Mouse (Mus musculus) heart, postnatal 0 days (tissue): ENCODE measurements around the gene Zfp688.
"Not testable (repeated sequence)": the region's sequence is repeated elsewhere in the genome, so short reads cannot be mapped to it uniquely, and the experiment has no call there.

Experiments used
- CTCF ChIP-seq: IDR thresholded peaks from 2 replicates; pipeline ENCODE4 v1.5.1; 2016; ENCODE audit warnings: antibody characterized with exemption, control low read depth, low read depth
- EP300 ChIP-seq: IDR thresholded peaks from 2 replicates; pipeline ENCODE4 v1.6.1; 2016; ENCODE audit warnings: antibody characterized with exemption, low read depth

DNA sequence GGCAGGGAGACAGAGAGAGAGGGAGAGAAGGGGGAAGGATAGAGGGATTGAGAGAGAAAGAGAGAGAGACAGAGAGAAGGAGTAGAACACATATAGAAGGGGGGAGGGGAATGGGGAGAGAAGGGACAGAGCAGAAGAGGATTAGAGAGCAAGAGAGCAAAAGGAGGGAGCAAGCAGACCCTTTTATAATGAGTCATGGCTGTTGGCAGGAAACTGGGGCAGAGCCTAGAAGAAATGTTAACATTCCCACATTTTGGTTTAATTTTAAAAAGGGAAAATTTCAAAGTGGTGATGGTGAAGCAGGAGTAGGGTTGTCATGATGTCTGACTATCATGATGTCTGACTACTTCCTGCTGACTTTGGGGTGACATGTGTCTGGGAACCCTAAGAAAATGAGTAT, 33.7 kb downstream of the Zfp688 start:
- not testable (repeated sequence) for TF ChIP-seq CTCF, EP300
